Mouse (Mus musculus) heart, postnatal 0 days (tissue): Measurements from ENCODE around the gene Cyp3a13. TPM values are rescaled to one million over a fixed set of nuclear protein-coding genes. Genes with fewer than 3 reads are reported as not detected.

Experiments
- ATAC-seq: fragments of 200-750 bp; cut with Nextera tagmentation; 2 replicates; pipeline ENCODE4 v1.8.0; 2017; ENCODE audit warnings: low read depth, moderate number of reproducible peaks, moderate library complexity; ENCODE audit not compliant: insufficient read depth
- DNase-seq: peaks from one replicate; pipeline ENCODE4 v3.0.0-alpha.2; 2016; ENCODE audit warnings: low spot score
- H3K27ac ChIP-seq: fragments of 300-500 bp; sonication (generic); 2 replicates; pipeline ENCODE4 v1.5.1; 2014; ENCODE audit warnings: low read depth, mild to moderate bottlenecking
- H3K27me3 ChIP-seq: fragments of 300-500 bp; sonication (generic); 2 replicates; pipeline ENCODE4 v1.6.1; 2014; ENCODE audit warnings: low read length, mixed read lengths; ENCODE audit not compliant: control insufficient read depth, insufficient read depth
- H3K36me3 ChIP-seq: fragments of 300-500 bp; sonication (generic); replicated peaks from 2 replicates; pipeline ENCODE4 v1.6.1; 2014; ENCODE audit warnings: low read length, mixed read lengths; ENCODE audit not compliant: control insufficient read depth, insufficient read depth
- H3K4me1 ChIP-seq: fragments of 300-500 bp; sonication (generic); 2 replicates; pipeline ENCODE4 v1.6.1; 2014; ENCODE audit warnings: antibody characterized with exemption; ENCODE audit not compliant: control insufficient read depth, insufficient read depth
- H3K4me2 ChIP-seq: fragments of 300-500 bp; sonication (generic); 2 replicates; pipeline ENCODE4 v1.6.1; 2014; ENCODE audit warnings: low read depth, mild to moderate bottlenecking, low read length, moderate library complexity
- H3K4me3 ChIP-seq: fragments of 300-500 bp; sonication (generic); 2 replicates; pipeline ENCODE4 v1.5.1; 2014; ENCODE audit warnings: low read depth, low read length
- H3K9ac ChIP-seq: fragments of 300-500 bp; sonication (generic); replicated peaks from 2 replicates; pipeline ENCODE4 v1.6.1; 2014; ENCODE audit warnings: low read depth, low read length, mixed read lengths
- H3K9me3 ChIP-seq: fragments of 300-500 bp; sonication (generic); replicated peaks from 2 replicates; pipeline ENCODE4 v1.6.1; 2016; ENCODE audit warnings: low read length; ENCODE audit not compliant: control insufficient read depth
- CTCF ChIP-seq: IDR thresholded peaks from 2 replicates; pipeline ENCODE4 v1.5.1; 2016; ENCODE audit warnings: antibody characterized with exemption, control low read depth, low read depth
- EP300 ChIP-seq: IDR thresholded peaks from 2 replicates; pipeline ENCODE4 v1.6.1; 2016; ENCODE audit warnings: antibody characterized with exemption, low read depth
- WGBS: fragments of 180-500 bp; shearing (Covaris S2); extraction: QIAGEN DNeasy Blood & Tissue Kit; methylation state at CpG from one replicate; pipeline ENCODE4 v1.1.7; 2014; 5-methylcytosine and 5-hydroxymethylcytosine counted together
- polyA plus RNA-seq: library from polyadenylated mRNA; unstranded; fragments of >200 nt; fragmentation: Nextera tagmentation; extraction: Ambion mirVana; gene quantifications from 2 replicates; pipeline ENCODE4 v1.2.1, GENCODE M21; 2015
- total RNA-seq: library from RNA; depleted of rRNA; stranded (reverse); fragments of >200 nt; gene quantifications from 2 replicates; pipeline ENCODE4 v1.2.3, GENCODE M21; 2014; ENCODE audit warnings: low replicate concordance

Gene Cyp3a13
- total and polyA plus RNA-seq, 2 experiments from 2014 or later = 0.10 TPM; not detected in 1

DNA sequence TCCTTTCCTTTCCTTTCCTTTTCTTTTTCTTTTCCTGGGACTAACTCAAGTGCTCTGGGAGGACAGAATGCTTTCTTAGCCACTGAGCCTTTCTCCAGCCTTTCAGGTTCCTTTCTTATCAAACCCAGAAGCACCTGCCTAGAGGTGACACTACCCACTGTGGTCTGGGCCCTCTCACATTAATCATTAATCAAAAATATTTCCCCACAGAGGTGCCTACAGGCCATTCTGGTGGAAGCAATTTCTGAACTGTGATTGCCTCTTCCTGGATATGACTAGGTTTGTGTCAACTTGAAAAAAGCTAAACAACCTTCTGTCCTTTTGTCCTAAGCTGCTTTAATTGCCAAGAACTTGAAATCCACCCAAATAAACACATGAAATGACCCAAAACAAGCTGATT is 752 bp upstream of the Cyp3a13 start:
- TF ChIP-seq EP300 = no peak
- TF ChIP-seq CTCF = no peak
- DNase-seq = no peak
- Histone ChIP-seq H3K9ac (no peak overlapping the region), H3K4me1 (no peaks in the 10 kb centered on the region), H3K36me3 (no peaks in the 10 kb centered on the region), H3K4me2 (no peak overlapping the region), H3K9me3 (no peaks in the 10 kb centered on the region), H3K27ac (no peak overlapping the region), H3K4me3 (no peak overlapping the region), H3K27me3 (no peaks in the 10 kb centered on the region)
- no peak for ATAC-seq

- DNase-seq (no peak), ATAC-seq (no peak)
- no peaks in the 10 kb centered on the region for H3K4me1 ChIP-seq
- no peaks in the 10 kb centered on the region for H3K9me3 ChIP-seq
- H3K36me3 ChIP-seq = no peaks in the 10 kb centered on the region
- H3K4me2 ChIP-seq = no peak overlapping the region
- TF ChIP-seq CTCF (no peak), EP300 (no peak)
- H3K9ac ChIP-seq = no peak overlapping the region
- no peak overlapping the region for H3K4me3 ChIP-seq
- no peaks in the 10 kb centered on the region for H3K27me3 ChIP-seq
- 59% methylated on average over 6 of the region's 6 CpGs for WGBS
- no peak overlapping the region for H3K27ac ChIP-seq
These were observed 5.9 kb downstream of the Cyp3a13 start for GRCm38 (mm10) chr5:137915550-137915949.

DNA sequence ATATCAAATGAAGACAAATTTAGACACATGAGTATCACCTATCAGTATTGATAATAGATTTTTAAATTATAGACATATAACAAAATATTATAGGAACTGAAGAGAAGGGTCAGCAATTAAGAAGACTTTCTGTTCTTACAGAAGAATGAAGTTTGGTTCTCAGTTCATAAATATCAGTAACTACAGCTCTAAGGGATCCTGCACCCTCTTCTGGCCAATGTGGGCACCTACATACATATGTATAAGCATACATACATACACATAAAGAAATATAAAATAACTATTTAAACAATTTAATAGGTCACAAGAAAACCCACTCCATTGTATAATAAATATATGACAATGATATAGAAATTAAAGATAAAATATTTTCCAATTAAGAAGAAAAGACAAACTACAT is 6.9 kb downstream of the Cyp3a13 start:
- DNase-seq (no peak), ATAC-seq (no peak)
- Histone ChIP-seq H3K9me3 (no peaks in the 10 kb centered on the region), H3K4me3 (no peak overlapping the region), H3K4me1 (no peaks in the 10 kb centered on the region), H3K27ac (no peak overlapping the region), H3K27me3 (no peaks in the 10 kb centered on the region), H3K4me2 (no peak overlapping the region), H3K36me3 (no peaks in the 10 kb centered on the region), H3K9ac (no peak overlapping the region)
- TF ChIP-seq CTCF (peak; percentile 16; the same call in 1 of the 2 replicates), EP300 (no peak)

DNA sequence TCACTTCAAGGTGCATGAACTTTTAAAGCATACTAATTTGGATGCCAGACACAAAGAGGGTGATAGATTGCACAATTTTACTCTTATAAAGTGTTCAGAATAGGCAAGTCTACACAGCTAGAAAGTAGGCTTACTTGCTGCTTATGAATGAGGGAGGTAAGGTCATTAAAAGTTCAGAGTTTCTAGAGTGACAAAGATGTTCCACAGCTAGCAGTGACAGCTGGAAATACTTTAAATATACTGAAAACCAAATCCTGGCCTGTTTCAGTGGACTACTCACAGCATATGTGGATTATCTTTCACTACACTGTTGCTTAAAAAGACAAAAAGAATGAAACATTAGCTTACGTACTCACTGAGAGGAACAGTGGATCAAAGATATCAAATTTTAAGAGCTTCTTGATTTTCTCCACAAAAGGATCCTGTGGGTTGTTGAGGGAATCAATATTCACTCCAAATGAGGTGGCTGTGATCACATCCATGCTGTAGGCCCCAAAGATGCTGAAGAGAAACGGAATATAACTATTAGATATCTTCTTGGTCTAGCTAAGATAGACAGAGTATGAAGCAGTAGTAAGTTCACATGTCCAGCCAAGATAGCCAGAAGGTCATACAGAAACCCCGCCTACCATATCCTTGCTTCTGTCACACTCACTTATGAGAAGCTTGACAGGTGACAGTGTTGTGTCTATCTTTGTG is 11.7 kb downstream of the Cyp3a13 start:
- DNase-seq = no peak

DNA sequence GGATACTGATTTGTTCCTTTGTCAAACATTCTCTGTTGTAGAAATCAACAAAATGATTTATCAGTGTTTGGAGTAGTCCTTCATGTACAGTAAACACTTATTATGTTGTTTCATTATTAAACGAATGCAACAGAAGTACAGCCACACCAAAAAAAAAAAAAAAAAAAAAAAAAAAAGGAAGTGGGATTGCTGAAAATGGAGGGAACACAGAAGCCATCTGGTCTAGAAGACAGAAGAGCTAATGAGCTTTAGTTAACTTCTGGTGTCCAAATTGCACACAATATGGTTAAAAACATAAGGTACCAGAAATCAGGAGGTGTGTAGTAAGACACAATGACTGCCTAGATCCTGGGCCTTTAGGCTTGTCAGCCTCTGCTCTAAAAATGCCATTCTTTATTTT is 23.6 kb downstream of the Cyp3a13 start:
- no peak overlapping the region for H3K4me3 ChIP-seq
- H3K4me1 ChIP-seq = no peaks in the 10 kb centered on the region
- no peak for TF ChIP-seq EP300
- TF ChIP-seq CTCF = no peak
- no peak overlapping the region for H3K9ac ChIP-seq
- no peaks in the 10 kb centered on the region for H3K36me3 ChIP-seq
- no peak for ATAC-seq
- no peaks in the 10 kb centered on the region for H3K9me3 ChIP-seq
- H3K4me2 ChIP-seq = no peak overlapping the region
- H3K27ac ChIP-seq = no peak overlapping the region
- no peak for DNase-seq
- WGBS = 57% methylated on average over 1 of the region's 1 CpGs
- no peaks in the 10 kb centered on the region for H3K27me3 ChIP-seq

More for the DNA sequence above, 11.7 kb downstream of the Cyp3a13 start:
- TF ChIP-seq CTCF (no peak), EP300 (no peak)
- H3K27me3 ChIP-seq = no peaks in the 10 kb centered on the region
- ATAC-seq = no peak
- H3K4me2 ChIP-seq = no peak overlapping the region
- no peaks in the 10 kb centered on the region for H3K4me1 ChIP-seq
- 68% methylated on average over 3 of the region's 3 CpGs for WGBS
- H3K9ac ChIP-seq = no peak overlapping the region
- H3K4me3 ChIP-seq = no peak overlapping the region
- no peaks in the 10 kb centered on the region for H3K9me3 ChIP-seq
- no peak overlapping the region for H3K27ac ChIP-seq
- no peaks in the 10 kb centered on the region for H3K36me3 ChIP-seq

- ATAC-seq = no peak
- WGBS = 67% methylated on average over 1 of the region's 1 CpGs
- TF ChIP-seq CTCF (peak; percentile 33; the same call in 1 of the 2 replicates), EP300 (no peak)
These were observed 28.5 kb downstream of the Cyp3a13 start for GRCm38 (mm10) chr5:137892954-137893353.

More at GRCm38 (mm10) chr5:137892954-137893353, 28.5 kb downstream of the Cyp3a13 start:
- no peak overlapping the region for H3K27ac ChIP-seq
- no peaks in the 10 kb centered on the region for H3K4me1 ChIP-seq
- no peak overlapping the region for H3K4me2 ChIP-seq
- no peak for DNase-seq
- no peaks in the 10 kb centered on the region for H3K36me3 ChIP-seq
- no peak overlapping the region for H3K9ac ChIP-seq
- H3K9me3 ChIP-seq = no peaks in the 10 kb centered on the region
- no peaks in the 10 kb centered on the region for H3K27me3 ChIP-seq
- no peak overlapping the region for H3K4me3 ChIP-seq
